Mouse (Mus musculus) cortical plate, adult 2 months (tissue): ENCODE data around the gene Vmp1.

Source experiments
- CTCF ChIP-seq: fragments of 200-500 bp; IDR thresholded peaks from 2 replicates; pipeline ENCODE4 v1.5.1; 2011; ENCODE audit warnings: mild to moderate bottlenecking, control low read depth, low read length; ENCODE audit not compliant: insufficient read depth; ENCODE audit errors: extremely low read depth
- POLR2A ChIP-seq: fragments of 200-500 bp; IDR thresholded peaks from 2 replicates; pipeline ENCODE4 v1.6.1; 2011; ENCODE audit warnings: mild to moderate bottlenecking, low read length, control low read depth; ENCODE audit not compliant: insufficient read depth; ENCODE audit errors: extremely low read depth

GRCm38 (mm10) chr11:86587830-86588229, 95.8 kb downstream of the Vmp1 start:
- no peak for TF ChIP-seq CTCF
- no peak for TF ChIP-seq POLR2A
